32 mouse cellular contexts compared by ENCODE assay signal in genomic region chr13:33562928-33563327, GRCm38 (mm10).
"Had no signal": no experiment of that assay in that cellular context is flagged by ENCODE, and none has a peak within 500 bp of the region (broad histone marks: within the 10 kb centered on the region; RNA-seq: fewer than 3 reads in every experiment).

No protein-coding gene starts in this region.

- H3K9me3 ChIP-seq: limb, embryonic 15.5 days; liver, embryonic 15.5 days; lung, embryonic 15.5 days had no signal

- ATAC-seq: liver, embryonic 12.5 days; liver, postnatal 0 days; lung, postnatal 0 days; midbrain, embryonic 13.5 days; midbrain, embryonic 15.5 days; midbrain, embryonic 16.5 days had no signal

- H3K27ac ChIP-seq: limb, embryonic 10.5 days; limb, embryonic 12.5 days; limb, embryonic 13.5 days; limb, embryonic 15.5 days; liver, embryonic 12.5 days; liver, embryonic 13.5 days; liver, embryonic 14.5 days; liver, embryonic 15.5 days; lung, embryonic 15.5 days; macrophage; midbrain, embryonic 10.5 days; midbrain, embryonic 12.5 days; midbrain, embryonic 13.5 days; midbrain, embryonic 15.5 days; neural tube, embryonic 12.5 days; neural tube, embryonic 13.5 days had no signal

- H3K36me3 ChIP-seq: limb, embryonic 10.5 days; limb, embryonic 12.5 days; limb, embryonic 13.5 days; limb, embryonic 15.5 days; liver, embryonic 12.5 days; liver, embryonic 13.5 days; liver, embryonic 15.5 days; lung, embryonic 15.5 days; midbrain, embryonic 10.5 days; midbrain, embryonic 12.5 days; midbrain, embryonic 13.5 days; midbrain, embryonic 15.5 days; neural tube, embryonic 12.5 days; neural tube, embryonic 13.5 days had no signal

- H3K27me3 ChIP-seq: limb, embryonic 12.5 days; limb, embryonic 13.5 days; limb, embryonic 15.5 days; liver, embryonic 12.5 days; liver, embryonic 13.5 days; liver, embryonic 15.5 days; lung, embryonic 15.5 days; megakaryocyte, embryonic 14.5 days; midbrain, embryonic 12.5 days; midbrain, embryonic 13.5 days; midbrain, embryonic 15.5 days; neural tube, embryonic 12.5 days; neural tube, embryonic 13.5 days had no signal

- H3K9ac ChIP-seq: limb, embryonic 12.5 days; limb, embryonic 13.5 days; limb, embryonic 15.5 days; liver, embryonic 12.5 days; liver, embryonic 13.5 days; liver, embryonic 14.5 days; liver, embryonic 15.5 days; liver, postnatal 0 days; lung, embryonic 14.5 days; lung, embryonic 15.5 days; midbrain, embryonic 12.5 days; midbrain, embryonic 13.5 days; midbrain, embryonic 15.5 days; neural tube, embryonic 12.5 days; neural tube, embryonic 13.5 days had no signal

- H3K4me1 ChIP-seq: limb, embryonic 10.5 days; limb, embryonic 12.5 days; limb, embryonic 13.5 days; limb, embryonic 15.5 days; liver, embryonic 12.5 days; liver, embryonic 13.5 days; liver, embryonic 15.5 days; lung, embryonic 15.5 days; midbrain, embryonic 10.5 days; midbrain, embryonic 12.5 days; midbrain, embryonic 13.5 days; midbrain, embryonic 15.5 days; neural tube, embryonic 12.5 days; neural tube, embryonic 13.5 days had no signal

- H3K4me2 ChIP-seq: limb, embryonic 12.5 days; limb, embryonic 13.5 days; limb, embryonic 15.5 days; liver, embryonic 11.5 days; liver, embryonic 12.5 days; liver, embryonic 13.5 days; liver, embryonic 15.5 days; lung, embryonic 14.5 days; lung, embryonic 15.5 days; midbrain, embryonic 11.5 days; midbrain, embryonic 12.5 days; midbrain, embryonic 13.5 days; midbrain, embryonic 15.5 days; neural tube, embryonic 12.5 days; neural tube, embryonic 13.5 days had no signal

- DNase-seq: left cerebral cortex, postnatal 4 days; liver; liver, embryonic 13.5 days; liver, postnatal 0 days; lung, adult 18-20 months; lung, adult 2 months; lung, embryonic 14.5 days; lung, postnatal 10 days; lung, postnatal 14 days; lung, postnatal 36 days; lung, postnatal 4 days had no signal

- H3K4me3 ChIP-seq: limb, embryonic 10.5 days; limb, embryonic 12.5 days; limb, embryonic 13.5 days; limb, embryonic 15.5 days; liver, embryonic 12.5 days; liver, embryonic 13.5 days; liver, embryonic 15.5 days; lung, embryonic 15.5 days; megakaryocyte, embryonic 14.5 days; midbrain, embryonic 10.5 days; midbrain, embryonic 12.5 days; midbrain, embryonic 13.5 days; midbrain, embryonic 15.5 days; myocyte; neural tube, embryonic 12.5 days; neural tube, embryonic 13.5 days had no signal
